Mouse (Mus musculus) activated CD4-positive, CD25-positive, alpha-beta regulatory T cell, adult 4 months (primary cell): ENCODE results near the gene Gm26727. TPM values are rescaled to one million over a fixed set of nuclear protein-coding genes. Genes with fewer than 3 reads are reported as not detected.
"Not testable (repeated sequence)": the region's sequence is repeated elsewhere in the genome, so short reads cannot be mapped to it uniquely, and the experiment has no call there.

ENCODE experiments used
- ATAC-seq: one replicate; pipeline ENCODE4 v1.8.0; 2017
- polyA plus RNA-seq, 2 experiments: library from polyadenylated mRNA; unstranded; fragments of 100-300 nt; shearing (Covaris generic); gene quantifications; one replicate each; pipeline ENCODE4 v1.2.1; 2017

Gene Gm26727
- not detected for polyA plus RNA-seq

DNA sequence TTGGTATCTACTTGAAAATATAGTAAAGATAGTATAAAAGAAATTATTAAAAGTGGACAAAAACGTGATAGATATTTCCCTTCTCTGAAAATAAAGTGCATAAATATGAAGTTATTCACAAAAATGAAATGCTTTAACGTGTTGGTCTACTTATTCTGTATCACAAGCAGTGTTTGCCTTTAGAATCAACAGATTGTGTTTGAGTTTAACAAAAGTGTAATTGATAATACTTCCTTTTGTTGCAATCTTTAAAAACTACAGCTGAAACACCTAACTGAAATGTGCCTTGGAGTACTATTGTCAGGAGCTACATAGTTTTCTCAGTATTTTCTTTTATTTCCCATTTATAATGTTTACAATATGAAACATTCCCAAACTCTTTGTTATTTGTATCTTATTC lies at the start of gene Gm26727:
TSS of gene Gm26727 (minus strand) at position 101 of the 400 bp plus-strand sequence.
- no peak for ATAC-seq

- ATAC-seq = no peak
Observed at GRCm38 (mm10) chr2:67481051-67481450, 48.1 kb upstream of the Gm26727 start.

GRCm38 (mm10) chr2:67477753-67478152 lies 44.8 kb upstream of the Gm26727 start:
- no peak for ATAC-seq

GRCm38 (mm10) chr2:67470030-67470429 lies 37.0 kb upstream of the Gm26727 start:
- not testable (repeated sequence) for ATAC-seq

DNA sequence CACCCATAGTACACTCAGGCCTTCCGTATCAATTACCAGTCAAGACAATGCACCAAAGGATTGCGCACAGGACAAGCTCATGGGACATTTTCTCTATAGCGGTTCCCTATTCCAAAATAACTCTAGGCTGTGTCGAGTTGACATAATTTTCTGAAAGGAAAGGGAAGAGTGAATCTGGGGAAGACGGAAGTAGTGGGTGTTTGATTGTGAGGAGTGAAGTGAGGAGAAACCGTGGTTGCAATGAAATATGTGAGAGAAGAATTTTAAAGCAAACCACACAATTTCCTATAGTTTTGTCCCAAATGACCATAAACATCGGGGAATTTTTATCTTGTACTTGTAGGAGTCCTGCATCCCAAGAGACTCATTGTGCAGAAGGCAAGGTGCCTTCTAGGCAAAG lies 34.1 kb upstream of the Gm26727 start:
- ATAC-seq = no peak

- ATAC-seq = no peak
Observed at GRCm38 (mm10) chr2:67460857-67461256, 27.9 kb upstream of the Gm26727 start.

DNA sequence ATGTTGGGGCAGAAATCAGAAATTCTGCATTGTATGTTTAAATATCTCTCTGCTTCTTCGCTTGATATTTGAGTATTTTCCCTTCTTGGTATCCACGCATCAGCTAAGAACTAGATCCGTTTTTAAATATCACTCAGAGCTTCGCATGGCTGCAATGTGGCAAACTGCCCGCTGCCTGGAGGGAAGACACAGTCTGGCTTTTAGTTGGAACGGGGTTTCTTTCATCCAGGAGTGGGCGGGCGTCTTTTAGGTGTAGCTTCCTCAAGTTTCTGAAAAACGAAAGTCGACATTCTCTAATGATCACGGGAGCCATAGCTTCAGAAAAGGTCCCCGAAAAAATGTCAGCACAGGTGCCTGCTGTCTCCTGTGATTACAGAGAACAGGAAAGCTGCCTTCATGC lies 14.2 kb upstream of the Gm26727 start:
- ATAC-seq = no peak

DNA sequence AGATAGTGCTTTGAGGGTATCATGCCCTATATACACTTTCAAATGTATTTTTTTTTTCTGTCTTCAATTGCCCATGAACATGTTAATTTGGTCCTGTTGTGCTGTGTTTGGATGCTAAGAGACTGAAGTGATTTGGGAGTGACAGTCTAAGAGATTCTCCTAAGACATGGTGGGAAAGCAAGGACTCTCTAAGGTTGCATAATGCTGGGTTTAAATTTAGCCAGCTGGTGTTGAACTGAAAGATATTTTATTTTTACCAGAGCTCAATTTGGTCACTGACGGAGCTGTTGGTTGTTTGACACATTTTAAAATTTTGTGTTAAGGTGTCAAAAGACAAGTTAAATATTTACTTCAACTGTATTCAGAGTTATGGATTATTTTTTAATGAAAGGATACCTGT lies 13.8 kb upstream of the Gm26727 start:
- no peak for ATAC-seq

- ATAC-seq = no peak
Observed at GRCm38 (mm10) chr2:67445780-67446179, 12.8 kb upstream of the Gm26727 start, which contains the start of gene Xirp2. Gene Xirp2, plus strand, starts transcription at chr2:67446002.

- ATAC-seq = no peak
Observed at GRCm38 (mm10) chr2:67438309-67438708, 5.3 kb upstream of the Gm26727 start.

- ATAC-seq = no peak
Observed at GRCm38 (mm10) chr2:67422799-67423198, 10.2 kb downstream of the Gm26727 start.

- ATAC-seq = no peak
Observed at GRCm38 (mm10) chr2:67420853-67421252, 12.1 kb downstream of the Gm26727 start.

DNA sequence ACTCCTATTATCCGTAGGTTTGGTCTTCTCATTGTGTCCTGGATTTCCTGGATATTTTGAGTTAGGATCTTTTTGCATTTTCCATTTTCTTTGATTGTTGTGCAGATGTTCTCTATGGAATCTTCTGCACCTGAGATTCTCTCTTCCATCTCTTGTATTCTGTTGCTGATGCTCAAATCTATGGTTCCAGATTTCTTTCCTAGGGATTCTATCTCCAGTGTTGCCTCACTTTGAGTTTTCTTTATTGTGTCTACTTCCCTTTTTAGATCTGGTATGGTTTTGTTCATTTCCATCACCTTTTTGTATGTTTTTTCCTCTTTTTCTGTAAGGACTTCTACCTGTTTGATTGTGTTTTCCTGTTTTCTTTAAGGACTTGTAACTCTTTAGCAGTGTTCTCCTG lies 19.6 kb downstream of the Gm26727 start, which contains the start of gene Gm21830:
TSS of gene Gm21830 (plus strand) at position 301 of the 400 bp plus-strand sequence.
- ATAC-seq = not testable (repeated sequence)

Other genes starting within 250 kb of the Gm26727 start
- not detected for gene Gm21830, start 19.5 kb downstream of the Gm26727 start, polyA plus RNA-seq
- not detected for gene Xirp2, start 12.8 kb upstream of the Gm26727 start, polyA plus RNA-seq
- under 1 TPM; 0.09 to 0.15 TPM for gene B3galt1, start 132.7 kb upstream of the Gm26727 start, polyA plus RNA-seq